Mouse (Mus musculus) neural tube, embryonic 10.5 days (tissue): ENCODE measurements around the gene Stk39.

ENCODE experiments used
- DNase-seq: peaks from one replicate; pipeline ENCODE4 v3.0.0-alpha.2; 2017; ENCODE audit warnings: low spot score; ENCODE audit errors: extremely low spot score

Gene Stk39

GRCm38 (mm10) chr2:68421002-68421401 lies 51.1 kb downstream of the Stk39 start:
- no peak for DNase-seq

- DNase-seq, result no peak
Measured at GRCm38 (mm10) chr2:68420223-68420622, 51.8 kb downstream of the Stk39 start.

- DNase-seq, result no peak
Measured at GRCm38 (mm10) chr2:68419746-68420145, 52.3 kb downstream of the Stk39 start.

GRCm38 (mm10) chr2:68419165-68419564 lies 52.9 kb downstream of the Stk39 start:
- DNase-seq, result no peak

GRCm38 (mm10) chr2:68417081-68417480 lies 55.0 kb downstream of the Stk39 start:
- no peak for DNase-seq

GRCm38 (mm10) chr2:68415691-68416090 lies 56.4 kb downstream of the Stk39 start:
- no peak for DNase-seq

DNA sequence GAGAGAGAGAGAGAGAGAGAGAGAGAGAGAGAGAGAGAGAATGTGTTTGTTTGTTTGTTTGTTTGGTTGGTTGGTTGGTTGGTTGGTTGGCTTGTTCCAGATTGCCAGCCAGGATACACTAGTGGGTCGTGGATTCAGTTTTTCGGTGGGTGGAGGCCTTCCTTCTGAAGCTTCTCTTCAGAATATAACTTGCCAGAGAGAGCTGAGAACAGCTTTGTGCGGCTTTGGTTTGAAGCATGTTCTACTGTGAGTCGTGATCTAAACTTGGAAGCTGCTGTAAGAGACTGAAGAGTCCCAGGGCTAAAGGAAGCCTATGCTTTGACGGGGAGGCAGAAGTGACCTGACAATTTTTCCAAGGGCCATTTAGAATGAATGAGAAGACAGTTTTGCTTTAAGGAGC lies 59.9 kb downstream of the Stk39 start:
- DNase-seq, result no peak

- DNase-seq, result no peak
Measured at GRCm38 (mm10) chr2:68411201-68411600, 60.9 kb downstream of the Stk39 start.

- DNase-seq, result no peak
Measured at GRCm38 (mm10) chr2:68409640-68410215, 62.3 kb downstream of the Stk39 start.

GRCm38 (mm10) chr2:68408271-68408980 lies 63.6 kb downstream of the Stk39 start:
- peak; percentile 47 for DNase-seq

DNA sequence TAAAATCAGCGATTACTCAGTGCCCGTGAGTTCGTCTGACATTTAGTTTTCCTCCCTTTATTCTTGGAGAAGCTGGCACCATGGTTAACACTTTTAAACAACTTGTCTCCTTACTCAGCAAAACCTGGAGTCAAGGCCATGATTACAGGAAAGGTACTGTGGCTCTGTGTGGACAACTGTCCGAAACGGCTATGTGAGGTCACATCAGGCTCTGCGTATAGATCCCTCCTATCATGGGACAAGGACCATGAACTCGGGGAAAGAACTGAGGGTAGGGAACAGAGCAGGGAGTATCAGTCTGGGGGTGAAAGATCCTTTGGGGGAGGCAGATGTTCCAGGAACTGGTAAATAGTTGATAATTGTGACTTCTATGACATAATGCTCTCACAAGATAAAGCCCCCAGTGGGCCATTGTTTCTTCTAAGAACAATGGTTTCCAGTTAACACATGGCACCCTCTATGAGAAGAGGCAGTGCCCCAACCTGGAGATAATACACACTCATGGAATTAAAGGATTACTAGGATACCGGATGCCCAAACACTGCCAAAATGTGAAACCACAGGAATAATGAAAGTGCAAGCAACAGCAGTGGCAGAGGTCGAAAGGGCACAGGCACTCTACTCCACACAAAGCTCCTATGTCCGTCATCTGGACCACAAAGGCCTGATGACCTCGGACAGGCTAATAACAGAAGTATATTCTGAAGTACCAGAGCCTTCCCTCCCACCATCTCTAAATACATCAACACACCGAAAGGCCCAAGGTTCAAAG lies 64.7 kb downstream of the Stk39 start:
- DNase-seq, result no peak

DNA sequence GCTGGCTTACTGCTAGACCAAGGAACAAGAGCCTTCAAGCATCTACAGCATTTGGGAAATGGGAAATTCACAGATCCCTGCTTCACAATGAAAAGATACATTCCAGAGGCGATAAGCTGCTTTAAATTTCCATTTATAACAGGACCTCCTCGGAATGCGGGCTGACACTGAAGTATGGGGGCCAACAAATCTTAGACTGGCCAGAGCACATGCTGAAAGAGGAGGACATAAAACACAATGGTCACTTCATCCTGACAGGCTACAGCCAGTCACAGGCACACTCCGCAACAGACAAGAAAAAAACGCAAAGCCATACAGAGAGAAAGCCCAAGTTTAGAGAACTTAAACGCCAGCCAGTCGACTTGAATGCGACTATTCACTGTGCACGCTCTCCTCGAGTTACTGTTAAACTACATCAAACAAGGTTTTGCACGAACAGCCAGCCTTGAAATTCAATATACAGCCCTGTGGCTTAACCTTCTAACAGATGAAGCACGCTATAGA lies 65.4 kb downstream of the Stk39 start:
- peak; percentile 42 for DNase-seq

DNA sequence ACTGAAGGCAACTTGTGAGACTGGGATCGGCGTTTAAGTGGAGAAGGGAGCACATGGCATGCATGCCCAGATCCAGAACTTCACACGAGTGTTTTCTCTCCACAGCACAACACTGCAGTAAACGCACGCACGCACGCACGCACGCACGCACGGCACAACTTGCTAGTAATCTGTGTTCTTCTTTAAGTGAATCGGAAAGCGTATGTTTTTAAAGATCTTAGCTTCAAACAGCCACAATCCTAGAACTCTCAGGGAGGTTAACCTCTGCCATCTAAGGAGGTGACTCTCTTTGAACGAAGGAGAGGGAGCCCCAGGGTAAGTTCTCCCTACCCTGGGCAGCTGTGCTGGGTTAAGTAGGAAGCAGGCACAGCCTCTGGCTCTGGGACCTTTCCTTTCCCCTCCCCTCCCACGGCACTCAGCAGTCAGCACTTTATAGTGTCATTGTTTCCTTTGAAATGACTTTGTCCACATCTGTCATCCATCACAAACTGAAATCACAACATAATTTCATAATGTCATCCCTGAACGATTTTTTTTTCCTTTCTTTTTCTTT lies 66.8 kb downstream of the Stk39 start:
- DNase-seq, result peak; percentile 52

- DNase-seq, result no peak
Measured at GRCm38 (mm10) chr2:68404274-68405162, 67.5 kb downstream of the Stk39 start.

DNA sequence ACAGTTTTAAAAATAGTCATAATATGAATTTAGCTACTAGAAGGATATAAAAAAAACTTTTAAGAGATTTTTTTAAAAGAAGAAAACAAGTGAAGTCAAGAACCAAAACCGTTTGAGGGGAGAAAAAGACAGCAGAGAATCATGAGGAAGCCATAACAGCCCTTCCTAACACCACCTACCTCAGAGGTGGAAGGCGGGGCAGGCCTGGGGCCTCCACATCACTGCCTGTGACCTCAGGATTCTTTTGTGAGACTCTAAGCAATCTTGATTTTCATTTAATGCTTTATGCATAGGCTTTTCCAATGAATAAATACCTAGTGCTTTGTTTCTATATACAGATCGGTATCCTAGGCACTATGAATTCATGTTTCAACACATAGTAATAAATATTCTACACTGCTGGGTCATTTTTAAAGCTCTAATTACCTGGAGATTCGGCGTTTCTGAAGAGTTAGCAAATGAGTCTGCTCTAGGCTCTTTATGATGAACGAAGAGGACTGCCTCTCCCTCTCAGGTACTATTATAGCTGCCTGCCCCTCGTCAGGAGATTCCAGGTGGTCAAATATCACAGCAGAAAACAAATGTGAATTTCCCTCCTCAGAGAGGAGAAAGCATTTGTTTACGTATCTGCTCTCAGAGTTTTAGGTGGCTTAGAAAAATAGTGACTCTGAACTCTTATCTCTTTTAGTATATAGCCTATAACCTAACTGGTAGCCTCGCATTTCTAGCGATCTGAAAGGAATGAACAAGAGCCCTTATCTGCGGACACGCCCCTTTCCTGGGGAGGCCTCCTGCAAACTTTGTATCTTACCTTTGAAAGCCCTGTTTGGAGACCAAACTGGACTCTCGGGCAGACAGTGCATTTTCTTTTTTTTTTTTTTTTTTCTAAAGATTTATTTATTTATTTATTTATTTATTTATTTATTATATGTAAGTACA lies 78.2 kb downstream of the Stk39 start:
- DNase-seq, result no peak

DNA sequence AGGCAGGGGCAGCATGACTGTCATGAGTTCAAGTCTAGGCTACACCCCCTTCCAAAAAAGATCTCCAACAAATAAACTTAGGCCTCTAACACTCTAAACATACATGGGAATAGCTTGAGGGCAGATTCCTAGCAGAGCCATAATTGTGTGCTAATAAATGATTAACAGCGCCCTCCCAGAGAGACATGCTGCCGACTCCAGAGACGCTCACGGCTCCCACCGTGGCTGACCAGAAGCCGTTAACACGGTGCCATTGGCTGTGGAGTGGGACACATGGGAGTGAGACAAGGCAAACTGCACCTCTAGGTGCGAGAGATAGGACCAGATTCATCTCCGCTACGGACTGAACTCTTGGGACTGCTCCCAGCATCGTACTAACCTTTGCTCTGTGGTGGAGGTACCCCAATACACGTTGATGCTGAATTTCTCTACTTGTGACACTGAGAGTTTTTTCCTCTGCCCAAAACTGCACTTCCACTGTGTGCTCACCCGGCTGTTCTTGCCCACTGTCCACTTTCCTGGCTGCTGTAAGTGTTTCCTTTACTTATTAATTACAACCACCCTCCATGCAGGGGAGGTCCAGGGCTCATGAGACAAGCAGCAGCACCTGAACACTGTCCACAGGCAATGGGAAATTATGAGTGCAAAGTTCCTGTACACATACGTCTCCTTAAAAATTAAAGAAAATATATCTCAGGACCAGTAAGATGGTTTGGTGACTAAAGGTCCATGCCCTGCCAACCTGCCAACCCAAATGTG lies 84.1 kb downstream of the Stk39 start:
- DNase-seq, result no peak

GRCm38 (mm10) chr2:68386313-68386863 lies 85.7 kb downstream of the Stk39 start:
- no peak for DNase-seq

DNA sequence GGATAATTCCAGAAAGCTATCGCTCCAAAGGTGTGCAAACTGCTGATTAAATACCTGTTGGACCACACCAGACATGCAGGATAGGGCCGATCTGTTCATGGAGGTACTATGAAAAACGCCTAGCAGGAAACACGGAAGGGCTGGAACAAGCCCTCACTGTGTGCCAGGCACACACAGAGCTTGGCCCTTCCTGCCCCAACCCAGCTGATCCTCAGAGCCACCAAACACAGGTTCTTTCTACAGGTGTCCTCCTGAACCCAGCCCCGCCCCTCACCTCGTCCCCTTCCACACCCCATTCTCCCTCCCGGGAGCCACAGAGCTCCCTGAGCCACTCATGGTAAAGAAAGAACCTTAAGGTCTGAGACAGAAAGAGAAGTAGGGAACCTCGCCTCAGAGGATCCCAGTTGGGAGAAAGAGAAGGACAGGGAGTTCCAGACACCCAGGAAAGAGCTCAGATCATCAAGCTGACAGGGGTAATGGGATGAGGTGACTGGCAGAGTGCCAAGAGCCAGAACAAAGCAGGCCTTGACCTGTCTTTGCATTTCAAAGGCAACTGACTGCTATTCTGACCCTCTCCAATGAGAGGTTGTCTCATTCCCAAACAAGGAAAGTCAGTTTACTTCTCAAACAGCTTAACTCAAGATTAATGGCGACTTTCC lies 86.3 kb downstream of the Stk39 start:
- no peak for DNase-seq
